Mouse (Mus musculus): ENCODE results near the gene Krtap10-10. TPM values are rescaled to one million over a fixed set of nuclear protein-coding genes. Genes with fewer than 3 reads are reported as not detected.

Krtap10-10 gene
- polyA plus RNA-seq, 1 experiment from 2014 or later, result not detected

DNA sequence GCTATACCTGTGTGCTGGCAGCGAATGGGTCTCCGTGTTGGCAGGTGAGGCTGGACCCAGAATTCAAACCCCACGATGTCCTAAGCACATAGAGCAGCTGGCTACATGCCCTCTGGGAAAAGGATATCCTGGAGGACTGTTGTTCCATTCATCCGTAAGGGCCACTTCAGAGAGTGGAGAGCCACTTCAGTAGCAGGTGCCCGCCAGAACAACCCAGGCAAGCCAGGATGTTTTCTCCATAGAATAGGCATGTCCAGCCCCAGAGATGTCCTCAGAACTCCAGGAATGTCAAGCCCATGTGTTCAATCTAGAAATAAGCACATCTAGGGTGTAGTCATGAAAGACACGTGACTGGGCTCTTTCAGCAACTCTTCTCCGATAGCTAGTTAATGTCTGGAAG lies 33.9 kb downstream of the Krtap10-10 start:
- DNase-seq, result no peak

DNA sequence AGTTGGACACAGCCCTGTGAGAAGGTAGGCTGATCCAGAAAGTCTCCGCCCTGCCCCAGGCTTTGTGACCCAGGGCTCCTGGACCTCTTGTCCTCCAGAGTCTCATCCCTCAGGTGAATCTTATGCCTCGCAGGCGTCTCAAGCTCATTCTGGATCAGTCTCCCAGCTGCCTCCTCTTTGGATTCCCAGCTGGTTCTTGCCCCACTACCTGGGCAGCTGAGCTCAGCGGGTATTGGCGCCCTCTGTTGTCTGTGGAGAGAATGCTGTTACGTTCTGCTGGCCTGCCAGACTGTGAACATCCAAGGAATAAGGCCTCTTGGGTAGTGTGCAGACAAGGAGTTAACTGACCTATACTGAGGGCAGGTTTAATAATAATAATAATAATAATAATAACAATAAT lies 43.2 kb downstream of the Krtap10-10 start:
- no peak for DNase-seq
- WGBS (ENCODE audit: insufficient replicate concordance), result 52% methylated on average over 6 of the region's 6 CpGs
- Histone ChIP-seq H3K36me3 (no peaks in the 10 kb centered on the region), H3K9me3 (replicated peaks) (no peaks in the 10 kb centered on the region), H3K27ac (no peak overlapping the region), H3K4me2 (no peak overlapping the region), H3K4me1 (replicated peaks) (no peaks in the 10 kb centered on the region), H3K9ac (no peak overlapping the region), H3K27me3 (no peaks in the 10 kb centered on the region), H3K4me3 (replicated peaks) (no peak overlapping the region)
- ATAC-seq (ENCODE audit: low read depth), result no peak

More for the DNA sequence above, 33.9 kb downstream of the Krtap10-10 start:
- H3K4me1 ChIP-seq (replicated peaks), result 0 out of 2 replicates have a peak, but pooled peaks cover 3% of the 10 kb centered on the region
- H3K4me3 ChIP-seq (replicated peaks), result no peak overlapping the region
- WGBS (ENCODE audit: insufficient replicate concordance), result 67% methylated on average over 7 of the region's 7 CpGs
- no peak for ATAC-seq (ENCODE audit: low read depth)
- H3K9ac ChIP-seq, result no peak overlapping the region
- H3K27me3 ChIP-seq, result no peaks in the 10 kb centered on the region
- H3K27ac ChIP-seq, result no peak overlapping the region
- no peaks in the 10 kb centered on the region for H3K36me3 ChIP-seq
- no peak overlapping the region for H3K4me2 ChIP-seq
- H3K9me3 ChIP-seq (replicated peaks), result no peaks in the 10 kb centered on the region

DNA sequence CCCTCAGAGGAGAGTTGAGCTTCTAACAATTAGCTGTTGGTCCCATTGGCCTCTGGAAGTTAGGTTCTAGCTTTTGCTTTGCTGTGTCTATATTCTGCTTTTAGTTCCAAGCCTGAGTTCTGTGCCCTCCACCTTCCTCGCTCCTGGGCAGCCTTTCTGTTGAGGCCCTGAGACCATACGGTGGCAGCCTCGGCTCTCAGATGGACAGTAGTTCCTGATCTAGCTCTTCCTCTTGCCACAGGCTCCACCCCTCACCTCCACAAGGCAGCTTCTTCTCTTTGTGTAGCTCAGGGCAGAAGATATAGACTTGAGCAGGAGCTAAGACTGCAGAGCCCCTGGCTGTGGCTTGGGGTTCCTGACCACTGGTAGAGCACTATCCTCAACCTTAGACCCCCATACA lies 44.6 kb downstream of the Krtap10-10 start:
- H3K9me3 ChIP-seq (replicated peaks), result no peaks in the 10 kb centered on the region
- H3K27me3 ChIP-seq, result no peaks in the 10 kb centered on the region
- no peak overlapping the region for H3K9ac ChIP-seq
- H3K4me3 ChIP-seq (replicated peaks), result no peak overlapping the region
- H3K36me3 ChIP-seq, result no peaks in the 10 kb centered on the region
- H3K27ac ChIP-seq, result no peak overlapping the region
- H3K4me2 ChIP-seq, result no peak overlapping the region
- no peaks in the 10 kb centered on the region for H3K4me1 ChIP-seq (replicated peaks)
- DNase-seq (no peak), ATAC-seq (ENCODE audit: low read depth) (no peak)
- 19% methylated on average over 3 of the region's 3 CpGs for WGBS (ENCODE audit: insufficient replicate concordance)

DNA sequence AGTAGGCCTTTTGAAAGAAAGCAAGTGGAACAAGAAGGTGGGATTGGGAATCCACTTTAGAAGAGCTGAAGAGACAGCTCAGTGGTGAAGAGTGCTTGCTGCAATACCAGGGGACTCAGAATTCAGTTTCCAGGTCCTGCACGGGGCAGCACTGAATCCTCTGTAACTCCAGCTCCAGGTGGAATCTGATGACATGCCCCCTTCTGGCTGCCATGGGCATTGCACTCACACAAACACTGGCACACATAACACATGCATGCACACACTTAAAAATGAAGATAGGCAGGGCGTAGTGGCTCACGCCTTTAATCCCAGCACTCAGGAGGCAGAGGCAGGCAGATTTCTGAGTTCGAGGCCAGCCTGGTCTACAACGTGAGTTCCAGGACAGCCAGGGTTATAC lies 46.8 kb downstream of the Krtap10-10 start:
- Histone ChIP-seq H3K9me3 (replicated peaks) (no peaks in the 10 kb centered on the region), H3K27me3 (no peaks in the 10 kb centered on the region), H3K36me3 (no peaks in the 10 kb centered on the region), H3K27ac (no peak overlapping the region), H3K9ac (no peak overlapping the region), H3K4me2 (no peak overlapping the region), H3K4me1 (replicated peaks) (no peaks in the 10 kb centered on the region), H3K4me3 (replicated peaks) (no peak overlapping the region)
- ATAC-seq (ENCODE audit: low read depth), result no peak
- no peak for DNase-seq
- WGBS (ENCODE audit: insufficient replicate concordance), result 76% methylated on average over 5 of the region's 5 CpGs

DNA sequence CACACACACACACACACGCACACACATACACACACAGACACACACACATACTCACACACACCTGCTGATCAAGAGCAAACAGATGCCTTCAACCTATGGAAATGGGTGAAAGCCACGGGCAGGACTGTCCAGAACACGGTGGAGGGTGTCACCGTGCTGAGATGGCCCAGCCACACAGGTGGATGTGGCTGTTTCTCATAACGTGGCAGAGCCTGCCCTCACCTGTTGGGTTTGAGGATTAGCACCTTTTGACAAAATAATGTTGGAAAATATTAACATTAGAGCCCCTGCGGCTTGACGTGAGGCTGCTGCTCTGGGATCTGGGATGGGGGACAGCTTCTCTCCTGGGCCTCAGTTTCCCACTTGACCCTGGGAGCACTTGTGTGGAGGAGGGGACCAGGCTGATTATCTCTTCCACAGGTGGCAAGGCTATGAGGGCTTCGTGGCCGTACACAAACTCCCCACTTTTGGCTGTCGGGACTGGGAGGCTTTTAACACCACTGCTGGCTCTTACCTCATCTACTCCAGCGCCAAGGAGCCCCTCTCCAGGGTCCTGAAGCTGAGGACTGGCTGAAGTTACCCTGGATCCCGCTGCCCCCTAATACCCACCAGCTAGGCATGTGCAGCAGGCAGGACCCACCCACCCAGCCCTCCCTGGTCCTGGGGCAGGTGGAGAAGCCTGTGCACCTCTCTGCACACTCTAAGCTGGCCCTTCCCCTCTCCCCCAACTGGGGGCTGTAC lies 50.4 kb downstream of the Krtap10-10 start:
- 47% methylated on average over 12 of the region's 12 CpGs for WGBS (ENCODE audit: insufficient replicate concordance)
- DNase-seq, result no peak
- H3K4me3 ChIP-seq (replicated peaks), result no peak overlapping the region
- H3K36me3 ChIP-seq, result no peaks in the 10 kb centered on the region
- no peaks in the 10 kb centered on the region for H3K4me1 ChIP-seq (replicated peaks)
- no peak overlapping the region for H3K27ac ChIP-seq
- H3K27me3 ChIP-seq, result no peaks in the 10 kb centered on the region
- H3K4me2 ChIP-seq, result no peak overlapping the region
- H3K9me3 ChIP-seq (replicated peaks), result no peaks in the 10 kb centered on the region
- ATAC-seq (ENCODE audit: low read depth), result no peak
- H3K9ac ChIP-seq, result no peak overlapping the region

Other genes starting within 250 kb of the Krtap10-10 start
- gene Sumo3, start 229.8 kb upstream of the Krtap10-10 start, polyA plus RNA-seq (2015; fragmentation: Nextera tagmentation; extraction: Ambion mirVana), result 118 and 127 TPM in 2 replicates
- 1.1 and 5.3 TPM in 2 replicates for gene Gm49325, start 229.8 kb upstream of the Krtap10-10 start, polyA plus RNA-seq (2015; fragmentation: Nextera tagmentation; extraction: Ambion mirVana)
- gene Ube2g2, start 213.7 kb upstream of the Krtap10-10 start, polyA plus RNA-seq (2015; fragmentation: Nextera tagmentation; extraction: Ambion mirVana), result 47.2 and 50.1 TPM in 2 replicates
- 0.07 and 0.10 TPM in 2 replicates for gene Tspear, start 149.4 kb upstream of the Krtap10-10 start, polyA plus RNA-seq (2015; fragmentation: Nextera tagmentation; extraction: Ambion mirVana)
- gene Gm19402, start 145.2 kb upstream of the Krtap10-10 start, polyA plus RNA-seq (2015; fragmentation: Nextera tagmentation; extraction: Ambion mirVana), result not detected in 2 replicates
- not detected in 2 replicates for gene Gm9508, start 138.7 kb upstream of the Krtap10-10 start, polyA plus RNA-seq (2015; fragmentation: Nextera tagmentation; extraction: Ambion mirVana)
- gene Gm10272, start 129.3 kb upstream of the Krtap10-10 start, polyA plus RNA-seq (2015; fragmentation: Nextera tagmentation; extraction: Ambion mirVana), result not detected in 2 replicates
- gene Gm10024, start 124.5 kb upstream of the Krtap10-10 start, polyA plus RNA-seq (2015; fragmentation: Nextera tagmentation; extraction: Ambion mirVana), result not detected in 2 replicates
- gene Gm10142, start 120.1 kb upstream of the Krtap10-10 start, polyA plus RNA-seq (2015; fragmentation: Nextera tagmentation; extraction: Ambion mirVana), result not detected in 2 replicates
- not detected in 2 replicates for gene Krtap12-1, start 115.3 kb upstream of the Krtap10-10 start, polyA plus RNA-seq (2015; fragmentation: Nextera tagmentation; extraction: Ambion mirVana)
- not detected in 2 replicates for gene Gm10100, start 109.5 kb upstream of the Krtap10-10 start, polyA plus RNA-seq (2015; fragmentation: Nextera tagmentation; extraction: Ambion mirVana)
- not detected in 2 replicates for gene Gm18596, start 93.3 kb upstream of the Krtap10-10 start, polyA plus RNA-seq (2015; fragmentation: Nextera tagmentation; extraction: Ambion mirVana)
- not detected in 2 replicates for gene Gm9736, start 84.6 kb upstream of the Krtap10-10 start, polyA plus RNA-seq (2015; fragmentation: Nextera tagmentation; extraction: Ambion mirVana)
- not detected in 2 replicates for gene Gm3233, start 76.3 kb upstream of the Krtap10-10 start, polyA plus RNA-seq (2015; fragmentation: Nextera tagmentation; extraction: Ambion mirVana)
- not detected in 2 replicates for gene Gm3238, start 64.6 kb upstream of the Krtap10-10 start, polyA plus RNA-seq (2015; fragmentation: Nextera tagmentation; extraction: Ambion mirVana)
- gene Gm7138, start 59.0 kb upstream of the Krtap10-10 start, polyA plus RNA-seq (2015; fragmentation: Nextera tagmentation; extraction: Ambion mirVana), result not detected in 2 replicates
- gene Gm3250, start 53.4 kb upstream of the Krtap10-10 start, polyA plus RNA-seq (2015; fragmentation: Nextera tagmentation; extraction: Ambion mirVana), result not detected in 2 replicates
- gene Gm7137, start 47.7 kb upstream of the Krtap10-10 start, polyA plus RNA-seq (2015; fragmentation: Nextera tagmentation; extraction: Ambion mirVana), result not detected in 2 replicates
- not detected in 2 replicates for gene Gm9639, start 40.9 kb upstream of the Krtap10-10 start, polyA plus RNA-seq (2015; fragmentation: Nextera tagmentation; extraction: Ambion mirVana)
- not detected in 2 replicates for gene Gm19668, start 36.8 kb upstream of the Krtap10-10 start, polyA plus RNA-seq (2015; fragmentation: Nextera tagmentation; extraction: Ambion mirVana)
- gene Gm9507, start 24.1 kb upstream of the Krtap10-10 start, polyA plus RNA-seq (2015; fragmentation: Nextera tagmentation; extraction: Ambion mirVana), result not detected in 2 replicates
- gene Gm2696, start 21.3 kb upstream of the Krtap10-10 start, polyA plus RNA-seq (2015; fragmentation: Nextera tagmentation; extraction: Ambion mirVana), result not detected in 2 replicates
- not detected in 2 replicates for gene Krtap10-4, start 8.9 kb upstream of the Krtap10-10 start, polyA plus RNA-seq (2015; fragmentation: Nextera tagmentation; extraction: Ambion mirVana)
- gene Gm36176, start 10.9 kb downstream of the Krtap10-10 start, polyA plus RNA-seq (2015; fragmentation: Nextera tagmentation; extraction: Ambion mirVana), result not detected in 2 replicates
- not detected in 2 replicates for gene Gm10318, start 16.9 kb downstream of the Krtap10-10 start, polyA plus RNA-seq (2015; fragmentation: Nextera tagmentation; extraction: Ambion mirVana)
- gene Gm3285, start 26.0 kb downstream of the Krtap10-10 start, polyA plus RNA-seq (2015; fragmentation: Nextera tagmentation; extraction: Ambion mirVana), result not detected in 2 replicates
- gene Lrrc3, start 66.6 kb downstream of the Krtap10-10 start, polyA plus RNA-seq (2015; fragmentation: Nextera tagmentation; extraction: Ambion mirVana), result 8.6 and 10.1 TPM in 2 replicates
- gene Trpm2, start 134.6 kb downstream of the Krtap10-10 start, polyA plus RNA-seq (2015; fragmentation: Nextera tagmentation; extraction: Ambion mirVana), result 0.73 and 0.94 TPM in 2 replicates
- 4.6 and 5.7 TPM in 2 replicates for gene 1810043G02Rik, start 142.6 kb downstream of the Krtap10-10 start, polyA plus RNA-seq (2015; fragmentation: Nextera tagmentation; extraction: Ambion mirVana)
- 94.0 and 98.3 TPM in 2 replicates for gene Pfkl, start 174.1 kb downstream of the Krtap10-10 start, polyA plus RNA-seq (2015; fragmentation: Nextera tagmentation; extraction: Ambion mirVana)
- not detected in 2 replicates for gene Dnmt3l, start 206.0 kb downstream of the Krtap10-10 start, polyA plus RNA-seq (2015; fragmentation: Nextera tagmentation; extraction: Ambion mirVana)
- gene Aire, start 207.7 kb downstream of the Krtap10-10 start, polyA plus RNA-seq (2015; fragmentation: Nextera tagmentation; extraction: Ambion mirVana), result not detected in 2 replicates
- gene Icosl, start 233.4 kb downstream of the Krtap10-10 start, polyA plus RNA-seq (2015; fragmentation: Nextera tagmentation; extraction: Ambion mirVana), result 2.0 TPM in 2 replicates

All from liver, embryonic 13.5 days (tissue).